Mouse (Mus musculus): Measurements from ENCODE around the gene Gm21170.
"Not testable (repeated sequence)": the region's sequence is repeated elsewhere in the genome, so short reads cannot be mapped to it uniquely, and the experiment has no call there.

Gene Gm21170

GRCm38 (mm10) chrY:47690998-47691397 is at the start of gene Gm21170:
TSS of gene Gm21170 (minus strand) at chrY:47691098.
- DNase-seq (ENCODE audit: low spot score in 2 of 2), result not testable (repeated sequence)

All from thymus, postnatal 10 days (tissue).